Mouse (Mus musculus): ENCODE data around the gene Pak4.

GRCm38 (mm10) chr7:28572689-28573088, 25.3 kb downstream of the Pak4 start:
- TF ChIP-seq CTCF (IDR thresholded peaks at IDR 0.05; ENCODE audit: low read depth) (no peak), EP300 (IDR thresholded peaks at IDR 0.05; ENCODE audit: low read depth) (no peak)

All from liver, postnatal 0 days (tissue).